Comparison of ENCODE assay signal across 10 mouse cellular contexts in genomic region chr11:103356032-103356571, GRCm38 (mm10). TPM values are rescaled to one million over a fixed set of nuclear protein-coding genes. Genes with fewer than 3 reads are reported as not detected.
DNase-seq lines count a peak whose midpoint lies in the region; ATAC-seq and TF ChIP-seq lines count a peak whose summit lies in the region.
"Had no signal": no experiment of that assay in that cellular context is flagged by ENCODE, and none has a peak within 500 bp of the region (broad histone marks: within the 10 kb centered on the region; RNA-seq: fewer than 3 reads in every experiment).

No protein-coding gene starts in this region.

- H3K4me3 ChIP-seq in lung, embryonic 14.5 days (ENCODE audit: low read depth, low read length): no peak overlapping the region
- H3K4me3 ChIP-seq in embryonic facial prominence, embryonic 14.5 days (ENCODE audit: low read depth, low read length): no peak overlapping the region
- peak overlapping the region; percentile 26 for H3K4me3 ChIP-seq in kidney, embryonic 16.5 days (ENCODE audit: low read length)
- H3K4me3 ChIP-seq in stomach, embryonic 15.5 days (replicated peaks): peak overlapping the region; percentile 33
- H3K4me3 ChIP-seq: left cerebral cortex, adult 2 months had no signal

- no peaks in the 10 kb centered on the region for H3K36me3 ChIP-seq in lung, embryonic 14.5 days (ENCODE audit: insufficient read depth)
- H3K36me3 ChIP-seq in embryonic facial prominence, embryonic 14.5 days (ENCODE audit: control insufficient read depth, insufficient read depth, low read length): no peaks in the 10 kb centered on the region
- 0 out of 2 replicates have a peak, but pooled peaks cover 2% of the 10 kb centered on the region for H3K36me3 ChIP-seq in kidney, embryonic 16.5 days (ENCODE audit: insufficient read depth, low read length)
- H3K36me3 ChIP-seq in stomach, embryonic 15.5 days: no peaks in the 10 kb centered on the region

- H3K4me2 ChIP-seq in lung, embryonic 14.5 days: peak overlapping the region; percentile 40
- H3K4me2 ChIP-seq in embryonic facial prominence, embryonic 14.5 days (ENCODE audit: low read depth, low read length): 0 out of 2 replicates have a peak overlapping the region, but pooled peaks have one; percentile 18
- peak overlapping the region; percentile 45 for H3K4me2 ChIP-seq in kidney, embryonic 16.5 days (replicated peaks; ENCODE audit: low read depth, low read length)
- H3K4me2 ChIP-seq in stomach, embryonic 15.5 days: peak overlapping the region; percentile 38

- DNase-seq in lung, embryonic 14.5 days: no peak
- no peak for DNase-seq in lung, postnatal 4 days
- no peak for DNase-seq in embryonic facial prominence, embryonic 14.5 days (ENCODE audit: low spot score)
- DNase-seq in c-Kit-positive CD71-positive TER-119-positive erythroid progenitor cells, embryonic 14.5 days (ENCODE audit: low spot score): no peak
- no peak for DNase-seq in frontal cortex, postnatal 36 days (ENCODE audit: low spot score in 2 of 2)
- DNase-seq: cerebellum, postnatal 36 days had no signal

- peaks cover 20% of the 10 kb centered on the region for H3K27me3 ChIP-seq in lung, embryonic 14.5 days (ENCODE audit: insufficient read depth, low read length)
- peaks cover 15% of the 10 kb centered on the region for H3K27me3 ChIP-seq in embryonic facial prominence, embryonic 14.5 days (replicated peaks; ENCODE audit: control insufficient read depth, insufficient read depth, low read length)
- peaks cover 7% of the 10 kb centered on the region for H3K27me3 ChIP-seq in kidney, embryonic 16.5 days (ENCODE audit: insufficient read depth, low read length)
- 0 out of 2 replicates have a peak, but pooled peaks cover under 1% of the 10 kb centered on the region for H3K27me3 ChIP-seq in stomach, embryonic 15.5 days (replicated peaks)

- H3K9ac ChIP-seq in lung, embryonic 14.5 days: no peak overlapping the region
- no peak overlapping the region for H3K9ac ChIP-seq in embryonic facial prominence, embryonic 14.5 days (ENCODE audit: low read depth, low read length)
- H3K9ac ChIP-seq in kidney, embryonic 16.5 days (replicated peaks; ENCODE audit: low read length): peak overlapping the region; percentile 57
- H3K9ac ChIP-seq in stomach, embryonic 15.5 days: peak overlapping the region; percentile 8; the same call in 1 of the 2 replicates

- 13% methylated on average over 11 of the region's 11 CpGs for WGBS in lung, embryonic 14.5 days
- 34% methylated on average over 6 of the region's 11 CpGs for WGBS in embryonic facial prominence, embryonic 14.5 days
- whole genome bisulfite sequencing in kidney, embryonic 16.5 days: 12% methylated on average over 11 of the region's 11 CpGs
- WGBS in stomach, embryonic 15.5 days: 24% methylated on average over 11 of the region's 11 CpGs

- H3K4me1 ChIP-seq in lung, embryonic 14.5 days (ENCODE audit: insufficient read depth): no peaks in the 10 kb centered on the region
- H3K4me1 ChIP-seq in embryonic facial prominence, embryonic 14.5 days (ENCODE audit: control insufficient read depth, insufficient read depth, low read length): peaks cover 20% of the 10 kb centered on the region; the same call in 1 of the 2 replicates
- H3K4me1 ChIP-seq in kidney, embryonic 16.5 days (ENCODE audit: insufficient read depth, low read length): peaks cover 39% of the 10 kb centered on the region
- H3K4me1 ChIP-seq in stomach, embryonic 15.5 days: peaks cover 20% of the 10 kb centered on the region

- no peaks in the 10 kb centered on the region; the same call in 1 of the 2 replicates for H3K9me3 ChIP-seq in lung, embryonic 14.5 days (ENCODE audit: low read depth, low read length)
- 0 out of 2 replicates have a peak, but pooled peaks cover 3% of the 10 kb centered on the region for H3K9me3 ChIP-seq in embryonic facial prominence, embryonic 14.5 days (ENCODE audit: control insufficient read depth, low read length)
- H3K9me3 ChIP-seq in kidney, embryonic 16.5 days (ENCODE audit: low read length): peaks cover 6% of the 10 kb centered on the region
- H3K9me3 ChIP-seq in stomach, embryonic 15.5 days: no peaks in the 10 kb centered on the region

- no peak for TF ChIP-seq CTCF in lung, embryonic 14.5 days (IDR thresholded peaks at IDR 0.05; ENCODE audit: low read depth)

- H3K27ac ChIP-seq in lung, embryonic 14.5 days (ENCODE audit: low read depth): peak overlapping the region; percentile 44; the same call in 1 of the 2 replicates
- no peak overlapping the region for H3K27ac ChIP-seq in embryonic facial prominence, embryonic 14.5 days (replicated peaks; ENCODE audit: low read depth, low read length)
- H3K27ac ChIP-seq in kidney, embryonic 16.5 days (ENCODE audit: low read length): peak overlapping the region; percentile 90
- H3K27ac ChIP-seq in stomach, embryonic 15.5 days: peak overlapping the region; percentile 78
- H3K27ac ChIP-seq: left cerebral cortex, adult 2 months; macrophage had no signal

- no peak for ATAC-seq in lung, embryonic 14.5 days (ENCODE audit: insufficient read depth)
- no peak for ATAC-seq in embryonic facial prominence, embryonic 14.5 days (ENCODE audit: low read depth)
- ATAC-seq in kidney, embryonic 16.5 days (ENCODE audit: low FRiP score, low TSS enrichment): peak; percentile 35
- ATAC-seq in stomach, embryonic 15.5 days (ENCODE audit: insufficient read depth, low FRiP score, low read depth): peak; percentile 77

RNA-seq across cellular contexts. Expression of gene Arhgap27, which starts 7.4 kb away (rescaled TPM):
- polyA plus RNA-seq in lung, embryonic 14.5 days (2014; fragmentation: Nextera tagmentation; extraction: Ambion mirVana): 16.8 and 20.6 TPM in 2 replicates
- polyA plus RNA-seq in embryonic facial prominence, embryonic 14.5 days (2014; fragmentation: Nextera tagmentation; extraction: Ambion mirVana): 8.6 and 9.4 TPM in 2 replicates
- 17.8 and 18.7 TPM in 2 replicates for polyA plus RNA-seq in kidney, embryonic 16.5 days (2015; fragmentation: Nextera tagmentation; extraction: Ambion mirVana)
- polyA plus RNA-seq in stomach, embryonic 15.5 days (2015; fragmentation: Nextera tagmentation; extraction: Ambion mirVana): 21.2 and 21.5 TPM in 2 replicates

RNA-seq across cellular contexts. Expression of gene Plekhm1, which starts 56.4 kb away (rescaled TPM):
- polyA plus RNA-seq in lung, embryonic 14.5 days (2014; fragmentation: Nextera tagmentation; extraction: Ambion mirVana): 9.3 and 9.4 TPM in 2 replicates
- 8.1 and 8.7 TPM in 2 replicates for polyA plus RNA-seq in embryonic facial prominence, embryonic 14.5 days (2014; fragmentation: Nextera tagmentation; extraction: Ambion mirVana)
- polyA plus RNA-seq in kidney, embryonic 16.5 days (2015; fragmentation: Nextera tagmentation; extraction: Ambion mirVana): 9.2 and 10.3 TPM in 2 replicates
- 5.9 and 6.2 TPM in 2 replicates for polyA plus RNA-seq in stomach, embryonic 15.5 days (2015; fragmentation: Nextera tagmentation; extraction: Ambion mirVana)

Comparison
In these comparisons a context has a peak if more than half of its experiments do, and no peak if none do; other contexts are left out.
1. ATAC-seq: peak in kidney, embryonic 16.5 days (single experiment) and stomach, embryonic 15.5 days (single experiment); none in lung, embryonic 14.5 days (single experiment) and embryonic facial prominence, embryonic 14.5 days (single experiment).
2. H3K4me3 ChIP-seq: peak in kidney, embryonic 16.5 days (single experiment) and stomach, embryonic 15.5 days (single experiment); none in lung, embryonic 14.5 days (single experiment) and embryonic facial prominence, embryonic 14.5 days (single experiment).
3. H3K9ac ChIP-seq: peak in kidney, embryonic 16.5 days (single experiment) and stomach, embryonic 15.5 days (single experiment); none in lung, embryonic 14.5 days (single experiment) and embryonic facial prominence, embryonic 14.5 days (single experiment).
4. Peak in every context shown above with its lines, with median percentiles within 50 percentile points of each other: H3K4me2 ChIP-seq.